Mouse (Mus musculus) spleen, adult 2 months (tissue): ENCODE measurements at regions not wholly inside any gene's neighbourhood (a gene's known extent, or its start where the extent isn't known, plus 50 kb on each side); places are given as distances from the start of the nearest gene placed in this dataset.

Source experiments
- DNase-seq, 2 experiments: peaks; one replicate each; pipeline versions ENCODE4 v3.0.0 to v3.0.0-alpha.2; 2012 to 2021; ENCODE audit warnings: low spot score in 2 of 2, low read depth in 1 of 2
- H3K27ac ChIP-seq: fragments of 200-500 bp; 2 replicates; pipeline ENCODE4 v1.5.1; 2012; ENCODE audit warnings: low read length, inconsistent platforms; ENCODE audit not compliant: insufficient read depth
- H3K27me3 ChIP-seq: fragments of 200-500 bp; 2 replicates; pipeline ENCODE4 v1.6.1; 2012; ENCODE audit warnings: mild to moderate bottlenecking, moderate library complexity, low read length, inconsistent platforms; ENCODE audit not compliant: control insufficient read depth, insufficient read depth
- H3K36me3 ChIP-seq: fragments of 200-500 bp; 2 replicates; pipeline ENCODE4 v1.6.1; 2012; ENCODE audit warnings: mild to moderate bottlenecking, low read length, inconsistent platforms; ENCODE audit not compliant: control insufficient read depth, insufficient read depth
- H3K4me1 ChIP-seq: fragments of 200-500 bp; 2 replicates; pipeline ENCODE4 v1.6.1; 2011; ENCODE audit warnings: inconsistent platforms; ENCODE audit not compliant: control insufficient read depth, insufficient read depth, insufficient read length
- H3K4me3 ChIP-seq: fragments of 200-500 bp; 2 replicates; pipeline ENCODE4 v1.5.1; 2011; ENCODE audit warnings: mild to moderate bottlenecking, inconsistent platforms; ENCODE audit not compliant: insufficient read depth, insufficient read length; ENCODE audit errors: extremely low read depth
- CTCF ChIP-seq: fragments of 200-500 bp; IDR thresholded peaks from 2 replicates; pipeline ENCODE4 v1.5.1; 2011; ENCODE audit warnings: mild to moderate bottlenecking, inconsistent platforms; ENCODE audit not compliant: insufficient read depth, insufficient read length, insufficient replicate concordance; ENCODE audit errors: extremely low read depth
- POLR2A ChIP-seq: fragments of 200-500 bp; IDR thresholded peaks from 2 replicates; pipeline ENCODE4 v1.6.1; 2011; ENCODE audit warnings: low read depth, low read length, inconsistent platforms
- WGBS: fragments of 180-500 bp; shearing (Covaris S2); methylation state at CpG from one replicate; pipeline ENCODE4 v1.1.7; 2018; 5-methylcytosine and 5-hydroxymethylcytosine counted together

GRCm38 (mm10) chr3:78618900-78619299 is 667.4 kb downstream of the Rapgef2 start:
- Histone ChIP-seq H3K27ac (no peak overlapping the region), H3K4me3 (no peak overlapping the region), H3K36me3 (no peaks in the 10 kb centered on the region), H3K27me3 (no peaks in the 10 kb centered on the region), H3K4me1 (no peaks in the 10 kb centered on the region)
- TF ChIP-seq CTCF: no peak
- no peak for TF ChIP-seq POLR2A
- DNase-seq: no peak
- WGBS: 36% methylated on average over 3 of the region's 3 CpGs

- no peak for TF ChIP-seq CTCF
- no peak for TF ChIP-seq POLR2A
These were observed 691.5 kb downstream of the Rapgef2 start for GRCm38 (mm10) chr3:78594718-78595236.

GRCm38 (mm10) chr3:78594305-78594704 is 692.0 kb downstream of the Rapgef2 start:
- no peak overlapping the region for H3K4me3 ChIP-seq
- WGBS: 89% methylated on average over 11 of the region's 11 CpGs

More at GRCm38 (mm10) chr3:78594718-78595236, 691.5 kb downstream of the Rapgef2 start:
- H3K36me3 ChIP-seq: no peaks in the 10 kb centered on the region
- 39% methylated on average over 6 of the region's 6 CpGs for WGBS
- no peaks in the 10 kb centered on the region for H3K27me3 ChIP-seq
- H3K4me3 ChIP-seq: no peak overlapping the region
- no peak for DNase-seq
- H3K27ac ChIP-seq: no peak overlapping the region
- no peaks in the 10 kb centered on the region for H3K4me1 ChIP-seq

GRCm38 (mm10) chr3:78586639-78587038 is 699.7 kb downstream of the Rapgef2 start:
- Histone ChIP-seq H3K27me3 (no peaks in the 10 kb centered on the region), H3K4me3 (no peak overlapping the region), H3K36me3 (no peaks in the 10 kb centered on the region), H3K27ac (no peak overlapping the region), H3K4me1 (no peaks in the 10 kb centered on the region)
- 63% methylated on average over 1 of the region's 1 CpGs for WGBS
- no peak for DNase-seq
- TF ChIP-seq POLR2A (no peak), CTCF (no peak)

More at GRCm38 (mm10) chr3:78594305-78594704, 692.0 kb downstream of the Rapgef2 start:
- H3K36me3 ChIP-seq: no peaks in the 10 kb centered on the region
- TF ChIP-seq POLR2A (no peak), CTCF (no peak)
- no peaks in the 10 kb centered on the region for H3K27me3 ChIP-seq
- H3K27ac ChIP-seq: no peak overlapping the region
- no peaks in the 10 kb centered on the region for H3K4me1 ChIP-seq
- DNase-seq: no peak

GRCm38 (mm10) chr3:78581868-78582267 is 704.4 kb downstream of the Rapgef2 start:
- Histone ChIP-seq H3K4me1 (no peaks in the 10 kb centered on the region), H3K36me3 (no peaks in the 10 kb centered on the region), H3K27ac (no peak overlapping the region), H3K4me3 (no peak overlapping the region), H3K27me3 (no peaks in the 10 kb centered on the region)
- TF ChIP-seq POLR2A (no peak), CTCF (no peak)
- DNase-seq: no peak
- 26% methylated on average over 1 of the region's 1 CpGs for WGBS

- Histone ChIP-seq H3K4me1 (no peaks in the 10 kb centered on the region), H3K4me3 (no peak overlapping the region)
- 80% methylated on average over 3 of the region's 3 CpGs for WGBS
These were observed 705.2 kb downstream of the Rapgef2 start for GRCm38 (mm10) chr3:78581100-78581499.

GRCm38 (mm10) chr3:78575667-78576464 is 710.5 kb downstream of the Rapgef2 start:
- Histone ChIP-seq H3K27me3 (no peaks in the 10 kb centered on the region), H3K27ac (no peak overlapping the region), H3K36me3 (no peaks in the 10 kb centered on the region), H3K4me3 (no peak overlapping the region), H3K4me1 (no peaks in the 10 kb centered on the region)
- WGBS: 22% methylated on average over 2 of the region's 2 CpGs
- no peak for DNase-seq
- TF ChIP-seq CTCF: no peak
- no peak for TF ChIP-seq POLR2A

More at GRCm38 (mm10) chr3:78581100-78581499, 705.2 kb downstream of the Rapgef2 start:
- no peaks in the 10 kb centered on the region for H3K36me3 ChIP-seq
- H3K27me3 ChIP-seq: no peaks in the 10 kb centered on the region
- DNase-seq: no peak
- H3K27ac ChIP-seq: no peak overlapping the region
- TF ChIP-seq POLR2A (no peak), CTCF (no peak)
